Mouse (Mus musculus) stomach, postnatal 0 days (tissue): Measurements from ENCODE around the gene Col4a3bp. TPM values are rescaled to one million over a fixed set of nuclear protein-coding genes. Genes with fewer than 3 reads are reported as not detected.

Experiments used
- ATAC-seq: fragments of 200-750 bp; cut with Nextera tagmentation; 2 replicates; pipeline ENCODE4 v1.8.0; 2017; ENCODE audit not compliant: low FRiP score, low TSS enrichment
- DNase-seq: peaks from one replicate; pipeline ENCODE4 v3.0.0-alpha.2; 2016; ENCODE audit warnings: low spot score
- H3K27ac ChIP-seq: fragments of 300-500 bp; sonication (generic); replicated peaks from 2 replicates; pipeline ENCODE4 v1.5.1; 2014; ENCODE audit warnings: mild to moderate bottlenecking, control low read depth
- H3K27me3 ChIP-seq: fragments of 300-500 bp; sonication (generic); 2 replicates; pipeline ENCODE4 v1.6.1; 2014; ENCODE audit warnings: low read length; ENCODE audit not compliant: control insufficient read depth, insufficient read depth
- H3K36me3 ChIP-seq: fragments of 300-500 bp; sonication (generic); 2 replicates; pipeline ENCODE4 v1.6.1; 2014; ENCODE audit warnings: low read length, mixed read lengths; ENCODE audit not compliant: control insufficient read depth, insufficient read depth
- H3K4me1 ChIP-seq: fragments of 300-500 bp; sonication (generic); replicated peaks from 2 replicates; pipeline ENCODE4 v1.6.1; 2014; ENCODE audit warnings: antibody characterized with exemption; ENCODE audit not compliant: control insufficient read depth, insufficient read depth
- H3K4me2 ChIP-seq: fragments of 300-500 bp; sonication (generic); replicated peaks from 2 replicates; pipeline ENCODE4 v1.6.1; 2014; ENCODE audit warnings: low read depth, mild to moderate bottlenecking, control low read depth, moderate library complexity
- H3K4me3 ChIP-seq: fragments of 300-500 bp; sonication (generic); 2 replicates; pipeline ENCODE4 v1.5.1; 2014; ENCODE audit warnings: low read depth, low read length, control low read depth
- H3K9ac ChIP-seq: fragments of 300-500 bp; sonication (generic); 2 replicates; pipeline ENCODE4 v1.6.1; 2014; ENCODE audit warnings: mild to moderate bottlenecking, low read length, control low read depth, mixed read lengths
- H3K9me3 ChIP-seq: fragments of 300-500 bp; sonication (generic); 2 replicates; pipeline ENCODE4 v1.6.1; 2016; ENCODE audit warnings: low read length; ENCODE audit not compliant: control insufficient read depth
- CTCF ChIP-seq: IDR thresholded peaks from 2 replicates; pipeline ENCODE4 v1.5.1; 2016; ENCODE audit warnings: antibody characterized with exemption, low read depth, mild to moderate bottlenecking, moderate library complexity
- EP300 ChIP-seq: optimal IDR thresholded peaks from 2 replicates; pipeline ENCODE3; 2016; ENCODE audit warnings: antibody characterized with exemption
- WGBS: fragments of 180-500 bp; shearing (Covaris S2); extraction: QIAGEN DNeasy Blood & Tissue Kit; methylation state at CpG from one replicate; pipeline ENCODE4 v1.1.7; 2014; 5-methylcytosine and 5-hydroxymethylcytosine counted together
- polyA plus RNA-seq: library from polyadenylated mRNA; unstranded; fragments of >200 nt; fragmentation: Nextera tagmentation; extraction: Ambion mirVana; gene quantifications from 2 replicates; pipeline ENCODE4 v1.2.1, GENCODE M21; 2015

The Col4a3bp gene
- polyA plus RNA-seq, 1 experiment from 2014 or later: 7.0 TPM

GRCm38 (mm10) chr13:96586540-96586939, 44.1 kb downstream of the Col4a3bp start:
- H3K27me3 ChIP-seq: no peaks in the 10 kb centered on the region
- H3K9ac ChIP-seq: no peak overlapping the region
- no peak for DNase-seq
- TF ChIP-seq EP300 (no peak), CTCF (no peak)
- no peaks in the 10 kb centered on the region; the same call in 1 of the 2 replicates for H3K4me1 ChIP-seq
- H3K9me3 ChIP-seq: no peaks in the 10 kb centered on the region
- no peak overlapping the region for H3K4me2 ChIP-seq
- H3K27ac ChIP-seq: no peak overlapping the region
- no peak for ATAC-seq
- H3K36me3 ChIP-seq: no peaks in the 10 kb centered on the region
- 93% methylated on average over 5 of the region's 5 CpGs for WGBS
- H3K4me3 ChIP-seq: no peak overlapping the region

- no peak overlapping the region for H3K27ac ChIP-seq
These were observed 46.2 kb downstream of the Col4a3bp start for GRCm38 (mm10) chr13:96588642-96589041.

GRCm38 (mm10) chr13:96593621-96594020, 51.2 kb downstream of the Col4a3bp start:
- Histone ChIP-seq H3K27me3 (no peaks in the 10 kb centered on the region), H3K9me3 (no peaks in the 10 kb centered on the region), H3K4me2 (no peak overlapping the region), H3K4me3 (no peak overlapping the region), H3K27ac (no peak overlapping the region), H3K9ac (no peak overlapping the region), H3K36me3 (no peaks in the 10 kb centered on the region), H3K4me1 (no peaks in the 10 kb centered on the region)
- DNase-seq (no peak), ATAC-seq (0 out of 2 replicates have a peak, but pooled peaks have one; percentile 32)
- TF ChIP-seq EP300: no peak
- TF ChIP-seq CTCF: peak; percentile 92
- WGBS: 2% methylated on average over 1 of the region's 1 CpGs

More at GRCm38 (mm10) chr13:96588642-96589041, 46.2 kb downstream of the Col4a3bp start:
- H3K9ac ChIP-seq: no peak overlapping the region
- H3K36me3 ChIP-seq: no peaks in the 10 kb centered on the region
- no peaks in the 10 kb centered on the region for H3K9me3 ChIP-seq
- no peaks in the 10 kb centered on the region for H3K27me3 ChIP-seq
- DNase-seq (no peak), ATAC-seq (no peak)
- no peak overlapping the region for H3K4me2 ChIP-seq
- no peak overlapping the region for H3K4me3 ChIP-seq
- TF ChIP-seq EP300 (no peak), CTCF (no peak)
- 79% methylated on average over 1 of the region's 1 CpGs for WGBS
- no peaks in the 10 kb centered on the region; the same call in 1 of the 2 replicates for H3K4me1 ChIP-seq

GRCm38 (mm10) chr13:96594070-96594469, 51.7 kb downstream of the Col4a3bp start:
- no peak overlapping the region for H3K9ac ChIP-seq
- TF ChIP-seq CTCF: no peak
- TF ChIP-seq EP300: no peak
- no peaks in the 10 kb centered on the region for H3K27me3 ChIP-seq
- H3K4me1 ChIP-seq: no peaks in the 10 kb centered on the region
- H3K4me2 ChIP-seq: no peak overlapping the region
- DNase-seq (no peak), ATAC-seq (no peak)
- H3K9me3 ChIP-seq: no peaks in the 10 kb centered on the region
- H3K36me3 ChIP-seq: peaks cover under 1% of the 10 kb centered on the region; the same call in 1 of the 2 replicates
- no peak overlapping the region for H3K27ac ChIP-seq
- H3K4me3 ChIP-seq: no peak overlapping the region
- 81% methylated on average over 4 of the region's 4 CpGs for WGBS

DNA sequence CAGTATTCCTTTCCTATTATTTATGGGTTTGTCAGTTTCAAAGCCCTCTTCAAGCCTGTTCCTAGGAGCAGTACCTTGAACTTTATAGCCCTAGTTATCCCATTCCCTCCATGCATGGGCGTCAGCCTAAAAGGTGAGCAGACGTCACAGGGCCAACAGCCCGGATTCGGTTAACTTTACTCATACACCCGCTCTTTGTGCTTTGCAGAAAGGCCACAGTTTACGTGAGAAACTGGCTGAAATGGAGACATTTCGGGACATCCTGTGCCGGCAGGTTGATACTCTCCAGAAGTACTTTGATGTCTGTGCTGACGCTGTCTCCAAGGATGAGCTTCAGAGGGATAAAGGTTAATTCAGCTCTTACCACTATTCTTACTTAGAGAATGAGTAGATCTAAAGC, 56.8 kb downstream of the Col4a3bp start:
- H3K36me3 ChIP-seq: peaks cover 3% of the 10 kb centered on the region; the same call in 1 of the 2 replicates
- WGBS: 93% methylated on average over 9 of the region's 9 CpGs
- TF ChIP-seq CTCF (no peak), EP300 (no peak)

GRCm38 (mm10) chr13:96604242-96604641, 61.8 kb downstream of the Col4a3bp start:
- Histone ChIP-seq H3K4me3 (no peak overlapping the region), H3K4me1 (no peaks in the 10 kb centered on the region), H3K4me2 (no peak overlapping the region), H3K9ac (no peak overlapping the region), H3K27ac (no peak overlapping the region), H3K36me3 (peaks cover under 1% of the 10 kb centered on the region; the same call in 1 of the 2 replicates), H3K27me3 (no peaks in the 10 kb centered on the region), H3K9me3 (no peaks in the 10 kb centered on the region)
- ATAC-seq (peak; percentile 93), DNase-seq (no peak)
- TF ChIP-seq EP300 (no peak), CTCF (no peak)
- WGBS: 85% methylated on average over 2 of the region's 2 CpGs

More for the DNA sequence above, 56.8 kb downstream of the Col4a3bp start:
- ATAC-seq (no peak), DNase-seq (no peak)
- Histone ChIP-seq H3K4me3 (no peak overlapping the region), H3K27me3 (no peaks in the 10 kb centered on the region), H3K9me3 (no peaks in the 10 kb centered on the region), H3K4me1 (no peaks in the 10 kb centered on the region), H3K27ac (no peak overlapping the region), H3K9ac (no peak overlapping the region), H3K4me2 (no peak overlapping the region)
